ENCODE assay signal across 21 mouse cellular contexts in the genomic region with DNA sequence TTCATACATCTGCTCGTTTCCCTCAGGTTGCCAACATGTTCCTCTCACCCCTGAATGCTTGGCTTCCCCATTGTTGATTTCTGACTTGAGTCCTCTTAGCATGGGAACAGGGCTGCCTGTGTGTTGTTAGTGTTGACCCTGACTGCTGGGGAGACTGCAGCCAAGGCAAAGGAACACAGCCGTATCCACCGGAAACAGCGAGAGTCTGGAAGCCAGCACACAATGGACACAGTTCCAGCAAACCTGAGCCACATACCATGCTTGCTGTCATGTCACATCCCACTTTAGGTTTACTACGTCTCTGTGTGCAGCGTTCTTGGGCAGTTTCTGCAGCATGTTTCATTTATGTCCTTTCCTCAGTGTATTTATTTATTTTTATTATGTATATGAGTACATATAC. TPM values are rescaled to one million over a fixed set of nuclear protein-coding genes. Genes with fewer than 3 reads are reported as not detected.
DNase-seq lines count a peak whose midpoint lies in the region; ATAC-seq and TF ChIP-seq lines count a peak whose summit lies in the region.
"Had no signal": no experiment of that assay in that cellular context is flagged by ENCODE, and none has a peak within 500 bp of the region (broad histone marks: within the 10 kb centered on the region; RNA-seq: fewer than 3 reads in every experiment).

No protein-coding gene starts in this region.

- H3K4me3 ChIP-seq in heart, adult 2 months: no peak overlapping the region
- H3K4me3 ChIP-seq in heart, embryonic 13.5 days: no peak overlapping the region
- H3K4me3 ChIP-seq in myocyte: no peak overlapping the region
- H3K4me3 ChIP-seq: forebrain, embryonic 10.5 days; hindbrain, embryonic 13.5 days; kidney, embryonic 15.5 days; neural tube, embryonic 15.5 days; stomach, embryonic 15.5 days had no signal

- DNase-seq in heart, adult 2 months: no peak
- no peak for DNase-seq in heart, postnatal 4 days
- peak; percentile 14 for DNase-seq in lung, postnatal 36 days
- DNase-seq in lung, postnatal 4 days: no peak
- DNase-seq: adrenal gland, adult 2 months; cerebellum, adult 18-20 months; cerebellum, postnatal 14 days; gastrocnemius, postnatal 25 days; kidney, adult 11 months; layer of hippocampus, postnatal 36 days; right cerebral cortex, adult 18-20 months had no signal

- H3K27me3 ChIP-seq in heart, adult 2 months (ENCODE audit: control insufficient read depth, insufficient read depth, low read length): no peaks in the 10 kb centered on the region
- no peaks in the 10 kb centered on the region for H3K27me3 ChIP-seq in heart, embryonic 13.5 days (replicated peaks)
- no peaks in the 10 kb centered on the region for H3K27me3 ChIP-seq in myocyte (ENCODE audit: control insufficient read depth, insufficient read depth, insufficient read length)
- H3K27me3 ChIP-seq: hindbrain, embryonic 13.5 days; kidney, embryonic 15.5 days; neural tube, embryonic 15.5 days; Patski; stomach, embryonic 15.5 days had no signal

- no peak overlapping the region for H3K9ac ChIP-seq in heart, adult 2 months (ENCODE audit: low read depth, low read length)
- no peak overlapping the region for H3K9ac ChIP-seq in heart, embryonic 13.5 days
- H3K9ac ChIP-seq: hindbrain, embryonic 13.5 days; kidney, embryonic 15.5 days; neural tube, embryonic 15.5 days; stomach, embryonic 15.5 days had no signal

- peaks cover 7% of the 10 kb centered on the region for H3K4me1 ChIP-seq in heart, adult 2 months (ENCODE audit: control insufficient read depth, insufficient read depth, low read length)
- H3K4me1 ChIP-seq in heart, embryonic 13.5 days: peaks cover 29% of the 10 kb centered on the region
- H3K4me1 ChIP-seq: forebrain, embryonic 10.5 days; stomach, embryonic 15.5 days had no signal

- H3K79me2 ChIP-seq in heart, adult 2 months (replicated peaks; ENCODE audit: control insufficient read depth, insufficient read depth, low read length): no peaks in the 10 kb centered on the region
- H3K79me2 ChIP-seq in myocyte (ENCODE audit: control insufficient read depth, insufficient read depth): no peaks in the 10 kb centered on the region

- H3K27ac ChIP-seq in heart, adult 2 months: no peak overlapping the region
- H3K27ac ChIP-seq in heart, embryonic 13.5 days (replicated peaks): peak overlapping the region; percentile 51
- H3K27ac ChIP-seq: forebrain, embryonic 10.5 days; hindbrain, embryonic 13.5 days; kidney, embryonic 15.5 days; neural tube, embryonic 15.5 days; stomach, embryonic 15.5 days had no signal

- ATAC-seq in heart, embryonic 13.5 days (ENCODE audit: extremely low read depth, insufficient number of reproducible peaks, low FRiP score, low TSS enrichment): no peak
- ATAC-seq in megakaryocyte progenitor cell, adult 5-6 weeks (replicated peaks; ENCODE audit: poor library complexity): no peak
- ATAC-seq: midbrain, embryonic 16.5 days; Patski had no signal

- no peaks in the 10 kb centered on the region for H3K9me3 ChIP-seq in heart, embryonic 13.5 days
- H3K9me3 ChIP-seq: forebrain, embryonic 10.5 days; hindbrain, embryonic 13.5 days; kidney, embryonic 15.5 days; neural tube, embryonic 15.5 days; stomach, embryonic 15.5 days had no signal

- no peak overlapping the region for H3K4me2 ChIP-seq in heart, embryonic 13.5 days
- H3K4me2 ChIP-seq in myocyte (ENCODE audit: low read depth): no peak overlapping the region
- H3K4me2 ChIP-seq: hindbrain, embryonic 13.5 days; kidney, embryonic 15.5 days; neural tube, embryonic 15.5 days; stomach, embryonic 15.5 days had no signal

- intact Hi-C loops in heart, adult 2 months (cut with DNase I): no loop called here

- no peak for TF ChIP-seq CTCF in heart, adult 2 months (IDR thresholded peaks at IDR 0.05)

- H3ac ChIP-seq in myocyte (ENCODE audit: control insufficient read depth, insufficient read length): no peak overlapping the region

- no peak for TF ChIP-seq POLR2A in heart, adult 2 months (IDR thresholded peaks at IDR 0.05; ENCODE audit: insufficient read depth, low read depth, low read length)
- TF ChIP-seq POLR2A in myocyte (IDR thresholded peaks at IDR 0.05; ENCODE audit: insufficient read length, low read depth): no peak

- 0 out of 2 replicates have a peak, but pooled peaks have one; percentile 7 for TF ChIP-seq EP300 in heart, adult 2 months (IDR thresholded peaks at IDR 0.05; ENCODE audit: insufficient read depth, low read depth, low read length)

- 41% methylated on average over 6 of the region's 6 CpGs for WGBS in heart, adult 2 months
- 74% methylated on average over 6 of the region's 6 CpGs for WGBS in heart, embryonic 13.5 days

- no peaks in the 10 kb centered on the region for H3K36me3 ChIP-seq in heart, adult 2 months (ENCODE audit: control insufficient read depth, insufficient read depth, low read length)
- H3K36me3 ChIP-seq in heart, embryonic 13.5 days: no peaks in the 10 kb centered on the region; the same call in none of the 2 replicates
- no peaks in the 10 kb centered on the region for H3K36me3 ChIP-seq in myocyte (ENCODE audit: control insufficient read depth, insufficient read depth)
- H3K36me3 ChIP-seq: forebrain, embryonic 10.5 days; hindbrain, embryonic 13.5 days; kidney, embryonic 15.5 days; stomach, embryonic 15.5 days had no signal

TF ChIP-seq in myocyte, 11 proteins besides CTCF, POLR2A, EP300 and RAD21:
- TF ChIP-seq E2F4 (IDR thresholded peaks at IDR 0.05; ENCODE audit: insufficient read depth) (no peak), MAX (IDR thresholded peaks at IDR 0.05; ENCODE audit: low read depth) (no peak), MYOD1 (IDR thresholded peaks at IDR 0.05; ENCODE audit: control insufficient read depth in 1 of 3, insufficient read length in 2 of 3, low read depth in 2 of 3) (no peak), SRF (IDR thresholded peaks at IDR 0.05; ENCODE audit: control insufficient read depth, insufficient read length, low read depth) (no peak), CEBPB (IDR thresholded peaks at IDR 0.05; ENCODE audit: insufficient read depth, poor library complexity, severe bottlenecking) (no peak), POLR2AphosphoS2 (IDR thresholded peaks at IDR 0.05; ENCODE audit: insufficient read length, low read depth) (peak; percentile 72), TCF12 (IDR thresholded peaks at IDR 0.05; ENCODE audit: insufficient read depth, poor library complexity, severe bottlenecking) (no peak)

RNA-seq across cellular contexts. Expression of a gene that starts 39.8 kb away (rescaled TPM):
- 10 to 100 TPM; 35.3 to 37.5 TPM for total RNA-seq in heart, adult 2 months (2021)
- 15.0 and 22.5 TPM in 2 replicates for polyA plus RNA-seq in heart, adult 2 months (2012; rRNA removed)
- total RNA-seq in heart, postnatal 4 days (2021): 10 to 100 TPM; 49.0 to 49.1 TPM
- 6.7 and 7.2 TPM in 2 replicates for polyA plus RNA-seq in heart, embryonic 13.5 days (2015; fragmentation: Nextera tagmentation; extraction: Ambion mirVana)
- 18.7 TPM for polyA plus RNA-seq in myocyte (2012; fragmentation: generic; extraction: Trizol)
- 37.5 and 41.9 TPM in 2 replicates for total RNA-seq in megakaryocyte progenitor cell, adult 5-6 weeks (2015)
- total RNA-seq in megakaryocyte progenitor cell, adult 5-6 weeks (2017): 54.6 and 57.5 TPM in 2 replicates
